Mouse (Mus musculus) intestine, postnatal 0 days (tissue): Measurements from ENCODE around the gene Slc7a11. TPM values are rescaled to one million over a fixed set of nuclear protein-coding genes. Genes with fewer than 3 reads are reported as not detected.

Source experiments
- ATAC-seq: fragments of 200-750 bp; cut with Nextera tagmentation; 2 replicates; pipeline ENCODE4 v1.8.0; 2017; ENCODE audit warnings: mild to moderate bottlenecking, moderate TSS enrichment, moderate library complexity
- H3K27ac ChIP-seq: fragments of 300-500 bp; sonication (generic); 2 replicates; pipeline ENCODE4 v1.5.1; 2014; ENCODE audit warnings: mild to moderate bottlenecking, low read depth, low read length, moderate library complexity
- H3K27me3 ChIP-seq: fragments of 300-500 bp; sonication (generic); replicated peaks from 2 replicates; pipeline ENCODE4 v1.6.1; 2014; ENCODE audit warnings: low read length, mixed read lengths; ENCODE audit not compliant: control insufficient read depth, insufficient read depth
- H3K36me3 ChIP-seq: fragments of 300-500 bp; sonication (generic); 2 replicates; pipeline ENCODE4 v1.6.1; 2014; ENCODE audit warnings: mild to moderate bottlenecking, moderate library complexity; ENCODE audit not compliant: control insufficient read depth, insufficient read depth
- H3K4me1 ChIP-seq: fragments of 300-500 bp; sonication (generic); replicated peaks from 2 replicates; pipeline ENCODE4 v1.6.1; 2014; ENCODE audit warnings: antibody characterized with exemption, low read length, mixed read lengths; ENCODE audit not compliant: control insufficient read depth, insufficient read depth
- H3K4me2 ChIP-seq: fragments of 300-500 bp; sonication (generic); replicated peaks from 2 replicates; pipeline ENCODE4 v1.6.1; 2014; ENCODE audit warnings: low read depth, mild to moderate bottlenecking, moderate library complexity
- H3K4me3 ChIP-seq: fragments of 300-500 bp; sonication (generic); 2 replicates; pipeline ENCODE4 v1.5.1; 2014; ENCODE audit warnings: low read depth, low read length
- H3K9ac ChIP-seq: fragments of 300-500 bp; sonication (generic); 2 replicates; pipeline ENCODE4 v1.6.1; 2014; ENCODE audit warnings: mild to moderate bottlenecking, low read depth, low read length
- H3K9me3 ChIP-seq: fragments of 300-500 bp; sonication (generic); 2 replicates; pipeline ENCODE4 v1.6.1; 2016; ENCODE audit warnings: mixed run types; ENCODE audit not compliant: control insufficient read depth
- CTCF ChIP-seq: sonication (generic); IDR thresholded peaks from 2 replicates; pipeline ENCODE4 v1.5.1; 2016; ENCODE audit warnings: low read depth, mild to moderate bottlenecking, control low read depth, antibody characterized with exemption, moderate library complexity
- WGBS: fragments of 180-500 bp; shearing (Covaris S2); extraction: QIAGEN DNeasy Blood & Tissue Kit; methylation state at CpG from one replicate; pipeline ENCODE4 v1.1.7; 2014; 5-methylcytosine and 5-hydroxymethylcytosine counted together
- polyA plus RNA-seq: library from polyadenylated mRNA; unstranded; fragments of >200 nt; fragmentation: Nextera tagmentation; extraction: Ambion mirVana; gene quantifications from 2 replicates; pipeline ENCODE4 v1.2.1, GENCODE M21; 2015

Gene Slc7a11
- polyA plus RNA-seq, 1 experiment from 2014 or later = 0.13 TPM

DNA sequence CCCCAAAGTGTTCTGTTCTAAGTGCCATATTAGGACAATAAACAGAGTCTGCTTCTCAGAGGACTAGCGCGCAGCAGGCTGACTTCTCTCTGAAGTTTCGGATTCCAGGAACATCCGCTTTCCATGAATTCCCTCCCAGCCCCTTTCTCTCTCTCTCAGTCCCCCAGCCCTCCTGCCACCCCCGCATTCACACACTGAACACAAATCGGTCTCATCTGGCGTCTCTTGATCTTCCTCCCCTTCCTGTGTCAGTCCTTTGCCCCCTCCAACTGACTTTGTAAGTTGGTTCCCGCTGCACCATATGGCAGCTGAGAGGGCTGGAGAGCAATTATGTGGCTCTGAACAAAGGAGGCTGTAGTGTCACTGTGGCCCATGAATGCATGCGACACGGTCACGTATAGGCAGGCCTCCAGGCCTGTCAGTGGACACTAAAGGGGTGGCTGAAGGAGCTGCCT, 577.3 kb downstream of the Slc7a11 start:
- H3K4me1 ChIP-seq = no peaks in the 10 kb centered on the region
- no peaks in the 10 kb centered on the region for H3K27me3 ChIP-seq
- WGBS = 50% methylated on average over 11 of the region's 11 CpGs
- no peak for TF ChIP-seq CTCF
- no peak overlapping the region; the same call in 1 of the 2 replicates for H3K4me2 ChIP-seq
- no peak overlapping the region for H3K4me3 ChIP-seq
- H3K27ac ChIP-seq = peak overlapping the region; percentile 47; the same call in 1 of the 2 replicates
- no peaks in the 10 kb centered on the region for H3K36me3 ChIP-seq
- no peak overlapping the region for H3K9ac ChIP-seq
- no peaks in the 10 kb centered on the region for H3K9me3 ChIP-seq
- ATAC-seq = no peak

DNA sequence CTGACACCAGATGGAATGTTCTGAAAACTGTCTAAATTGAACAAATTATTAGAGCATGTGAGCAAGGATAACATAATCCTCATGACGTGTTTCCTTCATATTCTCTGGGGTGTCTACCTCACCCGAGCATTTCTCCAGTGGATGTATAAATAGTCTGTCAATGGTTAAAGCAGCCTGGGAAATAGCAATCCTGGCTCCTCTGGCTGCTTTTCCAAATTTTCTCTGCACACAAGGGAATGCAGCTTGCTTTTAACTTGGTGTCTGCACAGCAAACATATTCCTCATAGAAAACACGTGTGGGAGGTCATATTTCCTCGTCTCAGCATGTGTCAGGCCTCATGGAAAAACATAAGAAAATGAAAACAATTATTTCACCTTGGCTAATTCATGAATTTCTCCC, 586.6 kb downstream of the Slc7a11 start:
- WGBS = 46% methylated on average over 4 of the region's 4 CpGs
- H3K36me3 ChIP-seq = no peaks in the 10 kb centered on the region
- H3K27me3 ChIP-seq = no peaks in the 10 kb centered on the region
- H3K27ac ChIP-seq = no peak overlapping the region
- H3K9me3 ChIP-seq = no peaks in the 10 kb centered on the region
- H3K4me3 ChIP-seq = no peak overlapping the region
- no peak for ATAC-seq
- H3K4me1 ChIP-seq = no peaks in the 10 kb centered on the region
- H3K4me2 ChIP-seq = no peak overlapping the region
- H3K9ac ChIP-seq = no peak overlapping the region
- no peak for TF ChIP-seq CTCF

DNA sequence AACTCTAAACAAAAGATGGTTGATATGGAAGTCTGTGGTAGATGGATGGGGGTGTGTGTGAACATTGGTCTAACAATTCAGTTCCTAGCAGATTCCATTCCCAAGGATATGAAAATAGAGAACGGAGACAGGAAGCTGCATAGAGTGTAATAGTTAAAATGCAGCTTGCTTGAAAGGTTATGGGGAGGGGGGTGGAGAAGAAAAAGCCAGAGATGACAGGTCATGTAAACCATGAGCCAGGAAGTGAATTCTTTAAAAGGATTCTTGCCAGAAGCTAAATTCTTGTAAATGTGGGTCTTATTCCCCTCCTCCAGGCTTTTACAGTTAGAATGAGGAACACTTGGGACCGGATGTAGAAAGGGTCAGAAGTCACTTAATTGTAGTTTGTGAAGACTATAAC, 589.1 kb downstream of the Slc7a11 start:
- no peaks in the 10 kb centered on the region for H3K9me3 ChIP-seq
- no peak overlapping the region for H3K27ac ChIP-seq
- no peak overlapping the region for H3K4me3 ChIP-seq
- H3K27me3 ChIP-seq = no peaks in the 10 kb centered on the region
- 71% methylated on average over 2 of the region's 2 CpGs for WGBS
- no peak for TF ChIP-seq CTCF
- H3K36me3 ChIP-seq = no peaks in the 10 kb centered on the region
- H3K4me2 ChIP-seq = no peak overlapping the region
- no peaks in the 10 kb centered on the region for H3K4me1 ChIP-seq
- no peak for ATAC-seq
- no peak overlapping the region for H3K9ac ChIP-seq

DNA sequence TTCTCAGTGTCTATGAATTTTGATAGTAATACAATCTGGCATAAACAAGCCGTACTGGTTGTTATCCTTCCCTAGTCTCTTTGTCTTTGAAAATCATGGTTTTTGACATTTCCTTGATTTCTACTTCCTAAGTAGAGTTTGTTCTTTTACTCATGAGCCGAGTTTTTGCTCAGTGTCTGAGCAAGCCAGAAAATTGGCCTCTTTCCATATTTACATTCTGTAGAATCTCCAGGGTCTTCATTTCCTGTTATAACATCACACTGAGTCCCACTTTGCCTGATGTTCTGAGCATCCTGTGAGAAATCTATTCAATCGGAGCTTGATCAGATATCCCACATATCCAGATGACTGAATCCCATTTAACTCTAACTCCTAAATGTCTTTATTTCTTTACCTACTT, 600.4 kb downstream of the Slc7a11 start:
- no peak overlapping the region for H3K4me2 ChIP-seq
- WGBS = 59% methylated on average over 3 of the region's 3 CpGs
- H3K4me3 ChIP-seq = no peak overlapping the region
- H3K9me3 ChIP-seq = no peaks in the 10 kb centered on the region
- no peaks in the 10 kb centered on the region for H3K4me1 ChIP-seq
- H3K27ac ChIP-seq = no peak overlapping the region
- no peaks in the 10 kb centered on the region for H3K27me3 ChIP-seq
- ATAC-seq = no peak
- TF ChIP-seq CTCF = no peak
- no peaks in the 10 kb centered on the region for H3K36me3 ChIP-seq
- no peak overlapping the region for H3K9ac ChIP-seq
